Mouse (Mus musculus): Measurements from ENCODE around the gene Ece2. TPM values are rescaled to one million over a fixed set of nuclear protein-coding genes. Genes with fewer than 3 reads are reported as not detected.
"Not testable (repeated sequence)": the region's sequence is repeated elsewhere in the genome, so short reads cannot be mapped to it uniquely, and the experiment has no call there.

Ece2 gene
- total RNA-seq, 1 experiment from 2014 or later: 3.0 TPM

GRCm38 (mm10) chr16:20620751-20621190 is 8.9 kb upstream of the Ece2 start:
- ATAC-seq (replicated peaks in 1 of 2; ENCODE audit: insufficient read depth in 1 of 2, low FRiP score in 2 of 2, low TSS enrichment in 1 of 2, low read depth in 1 of 2, poor library complexity in 2 of 2, severe bottlenecking in 2 of 2): no peak

DNA sequence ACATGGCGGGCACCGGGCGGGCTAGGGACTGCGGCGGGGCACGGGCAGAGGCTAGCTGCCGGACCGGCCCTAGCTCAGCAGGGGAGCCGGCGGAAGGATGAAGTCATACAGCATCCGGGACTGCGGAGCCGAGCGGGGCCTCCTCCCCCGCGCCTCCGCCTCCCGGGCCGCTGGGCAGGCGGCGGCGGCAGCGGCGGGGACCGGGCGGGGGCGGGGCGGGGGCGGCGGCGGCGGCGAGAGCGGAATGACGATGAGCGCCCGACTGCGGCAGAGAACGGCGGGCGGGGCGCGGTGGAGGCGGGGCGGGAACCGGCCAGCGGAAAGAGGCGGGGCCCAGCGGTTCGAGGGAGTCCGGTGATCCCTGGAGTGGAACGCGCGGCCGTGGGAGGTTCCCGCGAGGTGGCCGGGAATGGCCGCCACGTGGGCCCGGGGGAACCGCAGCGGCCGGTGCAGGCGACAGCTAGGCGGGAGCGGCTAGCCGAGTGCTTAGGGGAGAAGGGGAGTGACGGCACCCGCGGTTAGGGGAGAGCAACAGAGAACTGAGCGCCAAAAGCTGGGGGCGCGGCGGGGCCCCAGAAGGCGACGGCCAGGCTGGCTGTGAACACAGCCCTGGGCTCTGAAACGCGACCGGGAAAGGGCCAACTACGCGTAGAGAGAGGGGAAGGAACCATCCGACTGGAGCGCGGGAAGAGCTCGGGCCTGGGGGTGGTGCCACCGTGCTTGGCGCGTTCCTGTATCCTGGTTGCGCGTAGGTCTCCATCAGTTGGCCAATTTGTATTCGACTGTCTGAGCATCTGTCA is 8.2 kb upstream of the Ece2 start, which contains the start of gene Camk2n2:
Gene Camk2n2, minus strand, starts transcription at position 97 of the 800 bp plus-strand sequence.
- peak; percentile 12 to 37; a peak in 1 of 4 replicates for ATAC-seq (replicated peaks in 1 of 2; ENCODE audit: insufficient read depth in 1 of 2, low FRiP score in 2 of 2, low TSS enrichment in 1 of 2, low read depth in 1 of 2, poor library complexity in 2 of 2, severe bottlenecking in 2 of 2)

- peak; percentile 51 to 58 for ATAC-seq (replicated peaks in 1 of 2; ENCODE audit: insufficient read depth in 1 of 2, low FRiP score in 2 of 2, low TSS enrichment in 1 of 2, low read depth in 1 of 2, poor library complexity in 2 of 2, severe bottlenecking in 2 of 2)
Observed at GRCm38 (mm10) chr16:20621991-20622685, 7.5 kb upstream of the Ece2 start.

GRCm38 (mm10) chr16:20623211-20623610 is 6.4 kb upstream of the Ece2 start:
- no peak for ATAC-seq (replicated peaks in 1 of 2; ENCODE audit: insufficient read depth in 1 of 2, low FRiP score in 2 of 2, low TSS enrichment in 1 of 2, low read depth in 1 of 2, poor library complexity in 2 of 2, severe bottlenecking in 2 of 2)

DNA sequence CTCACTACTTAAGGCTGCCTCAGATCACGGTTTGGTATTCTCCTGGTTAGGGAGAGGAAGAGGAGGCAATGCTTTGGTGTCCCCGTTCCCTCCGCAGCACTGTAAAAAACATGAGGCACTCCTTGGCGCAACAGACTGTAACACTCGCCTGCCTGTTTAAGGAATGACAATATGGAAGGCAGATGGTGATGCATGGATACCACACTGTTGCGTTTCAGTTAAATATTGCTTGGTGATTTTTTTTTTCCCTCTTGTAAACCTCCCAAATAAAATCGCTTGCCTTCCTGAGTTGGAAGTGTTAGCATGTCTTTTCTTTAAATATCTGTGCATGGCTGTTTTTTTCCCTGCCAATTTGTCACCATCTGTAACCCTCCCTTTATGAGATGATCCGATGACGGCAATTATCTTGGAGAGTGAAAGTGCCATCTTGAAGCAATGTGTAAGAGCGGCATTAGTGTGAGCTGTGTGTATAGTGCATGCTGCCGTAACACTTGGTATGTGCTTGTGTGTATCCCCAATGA is 697 bp upstream of the Ece2 start:
- no peak for ATAC-seq (replicated peaks in 1 of 2; ENCODE audit: insufficient read depth in 1 of 2, low FRiP score in 2 of 2, low TSS enrichment in 1 of 2, low read depth in 1 of 2, poor library complexity in 2 of 2, severe bottlenecking in 2 of 2)

DNA sequence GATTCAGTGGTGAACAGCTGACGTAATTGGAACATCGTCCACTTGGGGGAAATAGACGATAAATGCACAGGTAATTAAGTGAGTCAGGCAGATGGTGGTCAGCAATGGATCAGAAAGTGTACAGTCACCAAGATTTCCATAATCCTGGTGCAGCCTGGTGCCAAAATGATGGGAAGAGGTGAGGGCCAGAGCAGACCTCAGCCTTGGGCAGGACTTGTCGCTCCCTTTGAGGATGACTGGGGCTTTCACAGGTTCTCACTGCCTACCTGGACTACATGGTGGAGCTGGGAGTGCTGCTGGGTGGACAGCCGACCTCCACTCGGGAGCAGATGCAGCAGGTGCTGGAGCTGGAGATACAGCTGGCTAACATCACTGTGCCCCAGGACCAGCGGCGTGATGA is 7.8 kb downstream of the Ece2 start:
- no peak for ATAC-seq (replicated peaks in 1 of 2; ENCODE audit: insufficient read depth in 1 of 2, low FRiP score in 2 of 2, low TSS enrichment in 1 of 2, low read depth in 1 of 2, poor library complexity in 2 of 2, severe bottlenecking in 2 of 2)

- ATAC-seq (replicated peaks in 1 of 2; ENCODE audit: insufficient read depth in 1 of 2, low FRiP score in 2 of 2, low TSS enrichment in 1 of 2, low read depth in 1 of 2, poor library complexity in 2 of 2, severe bottlenecking in 2 of 2): no peak
Observed at GRCm38 (mm10) chr16:20638367-20638766, 8.7 kb downstream of the Ece2 start.

DNA sequence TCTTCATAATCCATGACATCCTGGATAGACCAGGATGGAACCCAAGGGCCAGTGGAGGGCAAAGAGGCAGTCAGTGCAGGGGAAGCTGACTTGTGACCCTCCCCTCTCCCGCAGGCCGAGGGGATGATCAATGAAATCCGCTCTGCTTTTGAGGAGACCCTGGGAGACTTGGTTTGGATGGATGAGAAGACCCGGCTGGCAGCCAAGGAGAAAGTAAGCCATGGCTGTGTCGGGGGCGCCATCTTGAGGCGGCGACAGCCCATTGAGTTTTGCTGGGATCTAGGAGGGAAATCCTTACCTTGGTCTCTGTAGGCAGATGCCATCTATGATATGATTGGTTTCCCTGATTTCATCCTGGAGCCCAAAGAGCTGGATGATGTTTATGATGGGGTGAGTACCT is 12.5 kb downstream of the Ece2 start:
- ATAC-seq (replicated peaks in 1 of 2; ENCODE audit: insufficient read depth in 1 of 2, low FRiP score in 2 of 2, low TSS enrichment in 1 of 2, low read depth in 1 of 2, poor library complexity in 2 of 2, severe bottlenecking in 2 of 2): peak; percentile 70 to 72; a peak in 3 of 4 replicates

DNA sequence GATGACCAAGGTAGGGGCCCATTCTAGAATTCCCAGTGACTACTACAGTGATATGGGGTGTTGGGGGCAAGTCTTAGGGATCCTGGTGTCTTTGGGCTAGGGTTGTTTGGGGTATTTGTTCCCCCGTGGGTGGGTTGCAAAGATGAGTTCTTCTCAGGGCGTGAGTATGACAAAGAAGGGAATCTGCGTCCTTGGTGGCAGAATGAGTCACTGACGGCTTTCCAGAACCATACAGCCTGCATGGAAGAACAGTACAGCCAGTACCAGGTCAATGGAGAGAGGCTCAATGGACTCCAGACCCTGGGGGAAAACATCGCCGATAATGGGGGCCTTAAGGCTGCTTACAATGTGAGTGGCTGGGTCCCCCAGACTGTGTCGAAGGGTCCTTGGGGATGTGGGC is 14.3 kb downstream of the Ece2 start:
- ATAC-seq (replicated peaks in 1 of 2; ENCODE audit: insufficient read depth in 1 of 2, low FRiP score in 2 of 2, low TSS enrichment in 1 of 2, low read depth in 1 of 2, poor library complexity in 2 of 2, severe bottlenecking in 2 of 2): no peak

- ATAC-seq (replicated peaks in 1 of 2; ENCODE audit: insufficient read depth in 1 of 2, low FRiP score in 2 of 2, low TSS enrichment in 1 of 2, low read depth in 1 of 2, poor library complexity in 2 of 2, severe bottlenecking in 2 of 2): peak; percentile 80 to 98
Observed at GRCm38 (mm10) chr16:20651076-20651946, 21.7 kb downstream of the Ece2 start, which contains the start of gene Psmd2. Gene Psmd2 (plus strand): TSS chr16:20651652.

- no peak for ATAC-seq (replicated peaks in 1 of 2; ENCODE audit: insufficient read depth in 1 of 2, low FRiP score in 2 of 2, low TSS enrichment in 1 of 2, low read depth in 1 of 2, poor library complexity in 2 of 2, severe bottlenecking in 2 of 2)
Observed at GRCm38 (mm10) chr16:20651947-20652310, 22.3 kb downstream of the Ece2 start.

- ATAC-seq (replicated peaks in 1 of 2; ENCODE audit: insufficient read depth in 1 of 2, low FRiP score in 2 of 2, low TSS enrichment in 1 of 2, low read depth in 1 of 2, poor library complexity in 2 of 2, severe bottlenecking in 2 of 2): no peak
Observed at GRCm38 (mm10) chr16:20653315-20653714, 23.7 kb downstream of the Ece2 start.

GRCm38 (mm10) chr16:20657661-20658060 is 28.0 kb downstream of the Ece2 start:
- no peak for ATAC-seq (replicated peaks in 1 of 2; ENCODE audit: insufficient read depth in 1 of 2, low FRiP score in 2 of 2, low TSS enrichment in 1 of 2, low read depth in 1 of 2, poor library complexity in 2 of 2, severe bottlenecking in 2 of 2)

GRCm38 (mm10) chr16:20668013-20668412 is 38.4 kb downstream of the Ece2 start, which contains the start of gene Eif4g1:
Gene Eif4g1 (plus strand): TSS chr16:20668313.
- ATAC-seq (replicated peaks in 1 of 2; ENCODE audit: insufficient read depth in 1 of 2, low FRiP score in 2 of 2, low TSS enrichment in 1 of 2, low read depth in 1 of 2, poor library complexity in 2 of 2, severe bottlenecking in 2 of 2): not testable (repeated sequence)

DNA sequence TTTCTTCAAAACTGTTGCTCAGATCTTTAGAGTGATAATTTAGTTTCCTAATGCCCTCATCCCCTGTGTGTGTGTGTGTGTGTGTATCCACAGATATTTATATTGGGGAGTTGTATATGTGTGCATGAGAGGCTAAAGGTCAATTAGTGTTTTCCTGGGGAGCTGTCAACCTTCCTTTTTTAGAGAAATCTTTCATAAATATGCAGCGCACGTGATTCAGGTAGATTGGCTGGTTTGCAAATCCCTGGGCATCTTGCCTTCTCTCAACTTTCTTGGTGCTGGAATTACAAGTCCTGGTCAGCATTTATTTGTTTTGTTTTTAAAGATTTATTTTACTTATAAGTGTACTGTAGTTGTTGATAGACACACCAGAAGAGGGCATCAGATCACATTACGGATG is 40.7 kb downstream of the Ece2 start:
- ATAC-seq (replicated peaks in 1 of 2; ENCODE audit: insufficient read depth in 1 of 2, low FRiP score in 2 of 2, low TSS enrichment in 1 of 2, low read depth in 1 of 2, poor library complexity in 2 of 2, severe bottlenecking in 2 of 2): no peak

GRCm38 (mm10) chr16:20671886-20672285 is 42.3 kb downstream of the Ece2 start:
- ATAC-seq (replicated peaks in 1 of 2; ENCODE audit: insufficient read depth in 1 of 2, low FRiP score in 2 of 2, low TSS enrichment in 1 of 2, low read depth in 1 of 2, poor library complexity in 2 of 2, severe bottlenecking in 2 of 2): no peak

GRCm38 (mm10) chr16:20672500-20672902 is 42.9 kb downstream of the Ece2 start:
- peak; percentile 68 to 92 for ATAC-seq (replicated peaks in 1 of 2; ENCODE audit: insufficient read depth in 1 of 2, low FRiP score in 2 of 2, low TSS enrichment in 1 of 2, low read depth in 1 of 2, poor library complexity in 2 of 2, severe bottlenecking in 2 of 2)

Measured in hematopoietic stem cell, adult 5-6 weeks (primary cell).